Mouse (Mus musculus) spleen, postnatal 14 days (tissue): ENCODE results near the gene 9930104L06Rik.

Experiments
- DNase-seq, 2 experiments: peaks; one replicate each; pipeline ENCODE4 v3.0.0; 2021 to 2022; ENCODE audit warnings: low spot score in 2 of 2

The 9930104L06Rik gene

GRCm38 (mm10) chr4:124959062-124959461 is 22.2 kb downstream of the 9930104L06Rik start:
- no peak for DNase-seq

- no peak for DNase-seq
These were observed 24.1 kb downstream of the 9930104L06Rik start for GRCm38 (mm10) chr4:124960940-124961339.

GRCm38 (mm10) chr4:124962576-124962975 is 25.7 kb downstream of the 9930104L06Rik start:
- DNase-seq: no peak

- DNase-seq: no peak
These were observed 28.2 kb downstream of the 9930104L06Rik start for GRCm38 (mm10) chr4:124964912-124965599.

- no peak for DNase-seq
These were observed 31.9 kb downstream of the 9930104L06Rik start for GRCm38 (mm10) chr4:124968711-124969110.

GRCm38 (mm10) chr4:124969219-124969848 is 32.5 kb downstream of the 9930104L06Rik start:
- DNase-seq: no peak

GRCm38 (mm10) chr4:124970194-124970593 is 33.3 kb downstream of the 9930104L06Rik start:
- DNase-seq: no peak

GRCm38 (mm10) chr4:124970677-124971076 is 33.8 kb downstream of the 9930104L06Rik start:
- DNase-seq: no peak

GRCm38 (mm10) chr4:124971094-124971493 is 34.2 kb downstream of the 9930104L06Rik start:
- DNase-seq: no peak

GRCm38 (mm10) chr4:124972316-124972715 is 35.5 kb downstream of the 9930104L06Rik start:
- DNase-seq: no peak

- DNase-seq: no peak
These were observed 36.4 kb downstream of the 9930104L06Rik start for GRCm38 (mm10) chr4:124973296-124973695.

GRCm38 (mm10) chr4:124978201-124978600 is 41.4 kb downstream of the 9930104L06Rik start:
- DNase-seq: no peak

- DNase-seq: no peak
These were observed 47.2 kb downstream of the 9930104L06Rik start for GRCm38 (mm10) chr4:124983893-124984526.

GRCm38 (mm10) chr4:124984871-124985670 is 48.2 kb downstream of the 9930104L06Rik start:
- no peak for DNase-seq

- no peak for DNase-seq
These were observed 49.1 kb downstream of the 9930104L06Rik start, which contains the start of gene Rspo1 for GRCm38 (mm10) chr4:124985671-124986602. Gene Rspo1, plus strand, starts transcription at chr4:124986430.

GRCm38 (mm10) chr4:124986739-124987710 is 50.2 kb downstream of the 9930104L06Rik start:
- no peak for DNase-seq

- no peak for DNase-seq
These were observed 50.9 kb downstream of the 9930104L06Rik start for GRCm38 (mm10) chr4:124987711-124988097.

GRCm38 (mm10) chr4:124988382-124988781 is 51.5 kb downstream of the 9930104L06Rik start:
- DNase-seq: no peak

GRCm38 (mm10) chr4:124989787-124990253 is 53.0 kb downstream of the 9930104L06Rik start:
- DNase-seq: no peak
